Mouse (Mus musculus): ENCODE measurements around the gene Zfr.

DNA sequence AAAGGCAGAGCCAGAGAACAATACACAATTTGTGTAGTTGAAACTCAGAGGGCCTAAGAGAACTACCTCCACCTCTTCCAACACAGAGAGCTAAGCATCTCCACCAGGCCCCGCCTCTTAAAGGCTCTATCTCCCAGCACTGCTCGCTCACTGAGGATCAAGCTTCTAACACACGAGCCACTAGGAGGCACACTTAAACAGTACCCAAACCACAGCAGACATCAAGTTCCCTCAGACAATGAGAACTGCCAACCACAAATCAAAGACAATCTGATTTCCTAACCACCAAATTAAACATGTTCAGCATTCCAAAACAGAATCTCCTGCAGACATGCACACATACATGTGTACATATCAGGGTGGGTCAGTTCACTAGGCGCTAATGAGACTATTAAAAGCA, 9.4 kb upstream of the Zfr start:
- TF ChIP-seq CTCF (IDR thresholded peaks at IDR 0.05; ENCODE audit: low read depth, low read length), result no peak
- no peak for TF ChIP-seq POLR2A (IDR thresholded peaks at IDR 0.05; ENCODE audit: insufficient read depth, low read length)
